Mouse (Mus musculus) left cerebral cortex, adult 9 months (tissue): ENCODE measurements around the gene Prkci.
A peak's percentile ranks its signal among the peaks of the same experiment; 100 is the strongest.

ENCODE experiments used
- DNase-seq, 2 experiments: peaks; one replicate each; pipeline ENCODE4 v3.0.0; 2022; ENCODE audit warnings: low spot score in 2 of 2

Prkci gene

GRCm38 (mm10) chr3:30994859-30995258 lies 688 bp upstream of the Prkci start:
- DNase-seq = no peak

GRCm38 (mm10) chr3:30995899-30996687 lies 546 bp downstream of the Prkci start:
- DNase-seq = peak in 1 of 2 experiments; percentile 25

- no peak for DNase-seq
These were observed 1.1 kb downstream of the Prkci start for GRCm38 (mm10) chr3:30996688-30997014.

GRCm38 (mm10) chr3:30999401-31000017 lies 4.0 kb downstream of the Prkci start:
- no peak for DNase-seq

GRCm38 (mm10) chr3:31000018-31000407 lies 4.5 kb downstream of the Prkci start:
- no peak for DNase-seq

- no peak for DNase-seq
These were observed 5.6 kb downstream of the Prkci start for GRCm38 (mm10) chr3:31001048-31001676.

GRCm38 (mm10) chr3:31004320-31005209 lies 9.0 kb downstream of the Prkci start:
- no peak for DNase-seq

- DNase-seq = no peak
These were observed 18.8 kb downstream of the Prkci start for GRCm38 (mm10) chr3:31014374-31014773.

GRCm38 (mm10) chr3:31015682-31016443 lies 20.3 kb downstream of the Prkci start:
- DNase-seq = no peak

GRCm38 (mm10) chr3:31016594-31017196 lies 21.1 kb downstream of the Prkci start:
- no peak for DNase-seq

- no peak for DNase-seq
These were observed 22.1 kb downstream of the Prkci start for GRCm38 (mm10) chr3:31017652-31018051.

GRCm38 (mm10) chr3:31019287-31019686 lies 23.7 kb downstream of the Prkci start:
- no peak for DNase-seq

- DNase-seq = no peak
These were observed 24.4 kb downstream of the Prkci start for GRCm38 (mm10) chr3:31019793-31020447.

GRCm38 (mm10) chr3:31020656-31021055 lies 25.1 kb downstream of the Prkci start:
- no peak for DNase-seq

- no peak for DNase-seq
These were observed 27.4 kb downstream of the Prkci start for GRCm38 (mm10) chr3:31022895-31023436.

GRCm38 (mm10) chr3:31027718-31028117 lies 32.2 kb downstream of the Prkci start:
- no peak for DNase-seq

- no peak for DNase-seq
These were observed 36.1 kb downstream of the Prkci start for GRCm38 (mm10) chr3:31031621-31032020.

GRCm38 (mm10) chr3:31033644-31034043 lies 38.1 kb downstream of the Prkci start:
- DNase-seq = no peak

GRCm38 (mm10) chr3:31037851-31038250 lies 42.3 kb downstream of the Prkci start:
- no peak for DNase-seq

- DNase-seq = no peak
These were observed 43.1 kb downstream of the Prkci start for GRCm38 (mm10) chr3:31038689-31039088.
